Mouse (Mus musculus) lung, adult 2 months (tissue): Measurements from ENCODE around the gene Klhdc4. TPM values are rescaled to one million over a fixed set of nuclear protein-coding genes. Genes with fewer than 3 reads are reported as not detected.

ENCODE experiments used
- DNase-seq: peaks from one replicate; pipeline ENCODE4 v3.0.0; 2022
- H3K4me1 ChIP-seq: fragments of 200-500 bp; 2 replicates; pipeline ENCODE4 v1.6.1; 2011; ENCODE audit warnings: low read length; ENCODE audit not compliant: control insufficient read depth, insufficient read depth
- H3K4me3 ChIP-seq: fragments of 200-500 bp; replicated peaks from 2 replicates; pipeline ENCODE3; 2011; ENCODE audit warnings: low read depth, mild to moderate bottlenecking, control low read depth, low read length; ENCODE audit errors: extremely low read depth
- CTCF ChIP-seq: fragments of 200-500 bp; IDR thresholded peaks from 2 replicates; pipeline ENCODE4 v1.5.1; 2011; ENCODE audit warnings: mild to moderate bottlenecking, low read length, control low read depth; ENCODE audit not compliant: insufficient read depth
- POLR2A ChIP-seq: fragments of 200-500 bp; IDR thresholded peaks from 2 replicates; pipeline ENCODE4 v1.6.1; 2011; ENCODE audit warnings: low read depth, mild to moderate bottlenecking, control low read depth, low read length, borderline replicate concordance; ENCODE audit errors: extremely low read depth
- WGBS: fragments of 180-500 bp; shearing (Covaris S2); methylation state at CpG from one replicate; pipeline ENCODE4 v1.1.7; 2018; 5-methylcytosine and 5-hydroxymethylcytosine counted together
- polyA plus RNA-seq: library from polyadenylated mRNA; depleted of rRNA; stranded (reverse); fragments of >200 nt; gene quantifications from 2 replicates; pipeline ENCODE4 v1.2.3, GENCODE M21; 2012; rRNA removed

Klhdc4 gene
- polyA plus RNA-seq, 1 experiment, result 36.1 TPM

GRCm38 (mm10) chr8:121763700-121764013 lies 65.7 kb downstream of the Klhdc4 start:
- TF ChIP-seq POLR2A (no peak), CTCF (no peak)
- 64% methylated on average over 9 of the region's 9 CpGs for WGBS

GRCm38 (mm10) chr8:121762999-121763699 lies 66.2 kb downstream of the Klhdc4 start:
- Histone ChIP-seq H3K4me1 (no peaks in the 10 kb centered on the region), H3K4me3 (no peak overlapping the region)
- no peak for DNase-seq
- TF ChIP-seq CTCF (no peak), POLR2A (no peak)
- 47% methylated on average over 7 of the region's 7 CpGs for WGBS

More at GRCm38 (mm10) chr8:121763700-121764013, 65.7 kb downstream of the Klhdc4 start:
- Histone ChIP-seq H3K4me3 (no peak overlapping the region), H3K4me1 (no peaks in the 10 kb centered on the region)
- DNase-seq, result no peak

DNA sequence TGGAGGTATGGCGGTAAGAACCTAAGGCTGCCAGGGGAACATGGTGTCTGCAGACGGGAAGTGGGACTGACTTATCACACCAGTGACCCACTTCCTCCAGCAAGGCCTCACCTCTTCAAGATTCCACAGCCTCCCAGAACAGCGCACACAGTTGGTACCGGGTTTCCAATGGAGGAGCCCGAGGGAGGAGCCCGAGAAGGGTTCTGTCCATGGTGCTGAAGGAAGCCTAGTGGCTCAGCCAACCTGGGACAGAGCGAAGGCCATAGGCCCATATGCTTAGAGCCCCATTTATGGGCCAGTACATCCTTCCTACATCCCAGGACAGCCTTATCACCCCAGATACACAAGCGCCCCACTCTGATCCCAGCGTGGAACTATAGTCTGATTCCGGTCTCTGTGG lies 67.9 kb downstream of the Klhdc4 start:
- no peak for TF ChIP-seq POLR2A
- TF ChIP-seq CTCF, result no peak
- no peaks in the 10 kb centered on the region for H3K4me1 ChIP-seq
- 33% methylated on average over 10 of the region's 10 CpGs for WGBS
- no peak overlapping the region for H3K4me3 ChIP-seq
- no peak for DNase-seq

GRCm38 (mm10) chr8:121760484-121760883 lies 68.9 kb downstream of the Klhdc4 start:
- DNase-seq, result no peak
- WGBS, result 63% methylated on average over 7 of the region's 7 CpGs
- Histone ChIP-seq H3K4me1 (no peaks in the 10 kb centered on the region), H3K4me3 (no peak overlapping the region)
- TF ChIP-seq CTCF (no peak), POLR2A (no peak)

GRCm38 (mm10) chr8:121758470-121758869 lies 70.9 kb downstream of the Klhdc4 start:
- no peak overlapping the region for H3K4me3 ChIP-seq
- WGBS, result 57% methylated on average over 12 of the region's 12 CpGs
- TF ChIP-seq CTCF (no peak), POLR2A (no peak)
- no peak for DNase-seq
- no peaks in the 10 kb centered on the region for H3K4me1 ChIP-seq

DNA sequence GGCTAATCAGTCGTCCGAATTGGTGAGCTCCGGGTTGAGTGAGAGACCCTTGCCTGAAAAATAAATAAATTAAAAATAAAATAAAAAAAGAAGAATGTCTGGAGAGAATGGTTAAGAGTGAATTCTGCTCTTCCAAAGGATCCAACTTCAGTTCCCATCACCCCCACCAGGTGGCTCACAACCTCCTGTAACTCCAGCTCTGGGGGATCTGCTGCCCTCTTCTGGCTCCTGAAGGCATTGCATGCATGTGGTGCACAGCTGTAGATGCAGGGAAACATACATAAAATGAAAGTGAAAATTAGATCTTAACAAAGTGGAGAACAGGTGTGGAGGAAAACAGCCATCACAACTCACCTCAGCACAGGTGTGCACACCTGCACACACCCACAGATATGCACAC lies 78.0 kb downstream of the Klhdc4 start:
- WGBS, result 13% methylated on average over 3 of the region's 3 CpGs
- no peaks in the 10 kb centered on the region for H3K4me1 ChIP-seq
- DNase-seq, result peak; percentile 23
- H3K4me3 ChIP-seq, result no peak overlapping the region
- peak; percentile 65 for TF ChIP-seq CTCF
- no peak for TF ChIP-seq POLR2A

DNA sequence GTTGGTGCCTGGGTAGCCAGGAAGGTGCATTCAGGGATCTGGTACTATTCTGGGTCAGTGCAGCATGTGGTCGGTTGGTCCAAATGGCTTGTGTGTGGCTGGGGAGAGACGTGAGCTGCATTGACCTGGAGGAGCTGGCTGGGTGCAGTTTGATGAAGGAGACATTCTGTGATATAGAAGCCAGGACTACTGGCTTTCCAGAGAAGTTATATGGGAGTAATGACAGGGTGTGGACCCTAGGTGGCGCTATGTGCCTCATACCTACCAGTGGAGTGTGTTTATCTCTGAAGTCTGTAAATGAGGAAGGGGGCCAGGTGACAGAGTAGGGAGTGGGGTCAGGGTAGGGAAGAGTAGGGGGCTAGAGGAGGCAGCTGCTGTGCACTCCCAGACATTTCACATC lies 78.9 kb downstream of the Klhdc4 start:
- DNase-seq, result no peak
- TF ChIP-seq POLR2A, result no peak
- peak; percentile 8; the same call in 1 of the 2 replicates for TF ChIP-seq CTCF
- 39% methylated on average over 3 of the region's 3 CpGs for WGBS
- Histone ChIP-seq H3K4me1 (no peaks in the 10 kb centered on the region), H3K4me3 (no peak overlapping the region)

DNA sequence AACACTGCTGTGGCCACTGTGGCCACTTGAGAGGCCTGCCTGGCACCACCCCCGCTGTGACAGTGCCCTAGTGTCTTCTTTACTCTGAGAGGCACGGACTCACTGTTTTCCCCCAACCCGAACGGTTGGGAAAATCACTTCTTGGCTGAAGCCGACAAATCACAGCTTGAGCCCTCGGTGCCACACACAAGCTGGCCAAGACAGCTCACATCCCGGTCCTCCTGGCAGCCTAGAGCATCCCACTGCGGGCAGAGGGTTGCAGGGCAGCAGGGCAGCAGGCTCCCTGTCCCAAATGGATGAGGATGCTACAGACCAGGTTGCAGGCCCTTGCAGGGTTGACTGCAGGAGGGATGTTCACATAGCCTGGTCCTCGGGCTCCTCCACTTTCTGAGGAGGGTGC lies 79.9 kb downstream of the Klhdc4 start:
- TF ChIP-seq CTCF (no peak), POLR2A (no peak)
- H3K4me1 ChIP-seq, result no peaks in the 10 kb centered on the region
- DNase-seq, result no peak
- no peak overlapping the region for H3K4me3 ChIP-seq
- 76% methylated on average over 9 of the region's 9 CpGs for WGBS

Other genes with a start within 250 kb of the Klhdc4 start
- gene Map1lc3b, start 239.2 kb downstream of the Klhdc4 start, polyA plus RNA-seq, result 106 and 140 TPM in 2 replicates
- 40.8 and 50.9 TPM in 2 replicates for gene Zcchc14, start 176.7 kb downstream of the Klhdc4 start, polyA plus RNA-seq
- gene Jph3, start 99.9 kb downstream of the Klhdc4 start, polyA plus RNA-seq, result 0.06 and 0.10 TPM in 2 replicates
- 11.4 and 12.1 TPM in 2 replicates for gene Slc7a5, start 78.1 kb upstream of the Klhdc4 start, polyA plus RNA-seq
- gene Car5a, start 115.3 kb upstream of the Klhdc4 start, polyA plus RNA-seq, result 0.18 and 0.26 TPM in 2 replicates
- 55.2 and 57.8 TPM in 2 replicates for gene Banp, start 120.2 kb upstream of the Klhdc4 start, polyA plus RNA-seq